Mouse (Mus musculus): Measurements from ENCODE around the gene Defb47. TPM values are rescaled to one million over a fixed set of nuclear protein-coding genes. Genes with fewer than 3 reads are reported as not detected.

The Defb47 gene
- polyA plus RNA-seq (2015; fragmentation: Illumina TruSeq; extraction: RNeasy Lipid Tissue Mini Kit (QIAGEN cat#74804); ENCODE audit: insufficient read depth, low read depth, low replicate concordance) = not detected

DNA sequence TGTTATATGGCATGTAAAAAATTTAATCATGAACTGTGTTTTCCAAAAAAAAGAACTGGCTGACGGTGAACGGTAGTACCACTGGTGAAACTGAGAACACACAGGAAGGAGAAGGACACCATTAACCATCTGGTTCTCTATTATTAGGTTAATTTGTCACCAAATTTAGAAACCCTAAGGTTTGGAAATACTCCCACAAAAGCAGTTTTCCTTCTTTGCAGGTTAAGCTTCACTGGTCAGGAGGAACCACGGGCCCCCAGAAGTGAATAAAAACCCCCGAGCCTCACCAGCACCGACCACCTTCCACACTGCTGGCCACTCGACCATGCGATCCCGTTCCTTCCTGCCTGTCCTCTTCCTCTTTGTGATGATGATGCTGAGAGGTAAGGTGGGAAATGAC is at the start of gene Defb47:
Gene Defb47 (plus strand): TSS at position 301 of the 400 bp plus-strand sequence.

DNA sequence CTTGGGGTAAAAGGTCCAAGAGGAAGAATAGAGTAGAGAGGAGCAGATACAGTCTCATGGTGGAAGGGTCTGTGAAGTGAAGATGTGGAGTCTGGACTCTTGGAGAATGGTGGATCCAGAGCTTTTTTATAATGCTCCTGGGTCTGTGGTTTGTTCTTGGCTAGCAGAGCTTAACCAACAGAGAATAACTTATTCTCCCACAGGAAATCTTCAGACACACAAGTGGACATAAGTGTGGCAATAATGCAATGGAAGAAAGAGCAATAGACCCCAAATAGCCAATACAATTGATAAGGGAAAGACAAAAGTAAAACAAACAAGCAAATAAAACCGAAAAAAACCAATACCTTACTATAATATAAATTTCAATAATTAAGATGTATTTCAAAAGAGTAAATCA is 13.5 kb upstream of the Defb47 start, which contains the start of gene Defb48:
Gene Defb48 (minus strand): TSS at position 101 of the 400 bp plus-strand sequence.

DNA sequence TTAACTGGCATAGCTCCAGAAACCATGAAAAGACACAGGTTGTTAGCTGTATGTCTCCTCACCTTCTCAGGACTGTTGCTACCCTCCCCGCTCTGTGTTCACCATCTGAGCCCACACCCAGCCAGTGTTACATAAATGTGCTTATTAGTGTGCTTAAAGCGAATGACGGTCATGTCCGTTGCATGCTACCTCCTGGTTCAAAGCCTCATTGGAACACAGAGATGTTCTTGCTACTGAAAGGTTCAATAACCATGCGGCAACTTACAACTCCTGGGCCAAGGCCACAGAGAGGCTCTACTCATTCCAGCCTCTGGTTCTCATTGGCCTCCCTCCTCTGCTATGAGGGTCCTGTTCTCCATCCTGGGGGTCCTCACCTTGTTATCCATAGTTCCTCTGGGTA is 13.6 kb downstream of the Defb47 start, which contains the start of gene Defb43:
Gene Defb43 (plus strand): TSS at position 301 of the 400 bp plus-strand sequence.

DNA sequence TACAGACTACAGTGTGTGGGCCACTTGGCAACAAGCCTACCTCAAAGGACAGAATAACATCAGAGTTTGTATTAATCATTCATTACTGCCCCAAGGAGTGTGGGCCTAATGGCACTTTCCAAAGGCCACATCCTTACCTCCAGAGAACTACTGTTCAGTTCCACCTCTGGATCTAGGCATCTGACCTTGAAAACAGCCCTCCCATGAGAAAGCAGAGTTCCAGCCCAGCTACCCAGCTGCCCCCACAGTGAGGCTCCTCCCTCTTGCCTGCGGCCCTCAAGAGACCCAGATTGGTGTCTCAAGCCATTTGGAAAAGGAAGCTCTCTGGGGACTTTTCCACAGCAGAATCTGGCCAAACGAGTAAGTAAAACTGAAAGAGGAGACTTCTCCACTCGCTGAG is 48.8 kb downstream of the Defb47 start, which contains the start of gene Defb42:
Gene Defb42 (plus strand): TSS at position 301 of the 400 bp plus-strand sequence.

DNA sequence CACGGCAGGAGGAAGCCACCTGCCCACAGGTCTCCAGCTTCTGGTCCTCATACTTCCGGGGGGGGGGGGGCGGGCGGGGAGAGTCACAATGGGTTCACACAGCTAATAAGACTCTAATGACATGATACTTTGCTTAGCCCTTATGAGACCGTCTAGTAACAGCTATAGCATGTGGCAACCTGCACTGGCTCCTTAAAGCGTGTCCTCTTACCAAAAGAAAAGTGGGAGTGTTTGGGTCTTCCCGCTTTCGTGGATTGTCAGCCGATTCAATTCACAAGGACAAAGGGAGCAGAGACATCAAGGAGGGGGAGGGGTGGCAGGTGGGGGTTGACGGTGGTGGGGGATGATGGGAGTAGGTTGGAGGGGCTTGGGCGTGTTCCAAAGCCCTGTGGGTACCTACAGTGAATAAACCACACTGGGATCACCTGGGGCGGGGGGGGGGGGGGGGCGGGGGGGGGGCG is 52.1 kb downstream of the Defb47 start, which contains the start of gene Defb30:
Gene Defb30 (minus strand): TSS at position 51 of the 461 bp plus-strand sequence.

Other genes with a start within 250 kb of the Defb47 start
- gene Ints6, start 236.9 kb upstream of the Defb47 start, polyA plus RNA-seq (2015; fragmentation: Illumina TruSeq; extraction: RNeasy Lipid Tissue Mini Kit (QIAGEN cat#74804); ENCODE audit: insufficient read depth, low read depth, low replicate concordance) = 6.1 TPM
- 3.5 TPM for gene Wdfy2, start 160.4 kb upstream of the Defb47 start, polyA plus RNA-seq (2015; fragmentation: Illumina TruSeq; extraction: RNeasy Lipid Tissue Mini Kit (QIAGEN cat#74804); ENCODE audit: insufficient read depth, low read depth, low replicate concordance)
- not detected for gene Defb48, start 13.6 kb upstream of the Defb47 start, polyA plus RNA-seq (2015; fragmentation: Illumina TruSeq; extraction: RNeasy Lipid Tissue Mini Kit (QIAGEN cat#74804); ENCODE audit: insufficient read depth, low read depth, low replicate concordance)
- gene Defb43, start 13.7 kb downstream of the Defb47 start, polyA plus RNA-seq (2015; fragmentation: Illumina TruSeq; extraction: RNeasy Lipid Tissue Mini Kit (QIAGEN cat#74804); ENCODE audit: insufficient read depth, low read depth, low replicate concordance) = not detected
- gene Defb42, start 48.9 kb downstream of the Defb47 start, polyA plus RNA-seq (2015; fragmentation: Illumina TruSeq; extraction: RNeasy Lipid Tissue Mini Kit (QIAGEN cat#74804); ENCODE audit: insufficient read depth, low read depth, low replicate concordance) = not detected
- not detected for gene Defb30, start 51.9 kb downstream of the Defb47 start, polyA plus RNA-seq (2015; fragmentation: Illumina TruSeq; extraction: RNeasy Lipid Tissue Mini Kit (QIAGEN cat#74804); ENCODE audit: insufficient read depth, low read depth, low replicate concordance)

Measured in pancreas, adult 10 weeks (tissue).